Comparison of ENCODE assay signal across 16 mouse cellular contexts in the genomic region with DNA sequence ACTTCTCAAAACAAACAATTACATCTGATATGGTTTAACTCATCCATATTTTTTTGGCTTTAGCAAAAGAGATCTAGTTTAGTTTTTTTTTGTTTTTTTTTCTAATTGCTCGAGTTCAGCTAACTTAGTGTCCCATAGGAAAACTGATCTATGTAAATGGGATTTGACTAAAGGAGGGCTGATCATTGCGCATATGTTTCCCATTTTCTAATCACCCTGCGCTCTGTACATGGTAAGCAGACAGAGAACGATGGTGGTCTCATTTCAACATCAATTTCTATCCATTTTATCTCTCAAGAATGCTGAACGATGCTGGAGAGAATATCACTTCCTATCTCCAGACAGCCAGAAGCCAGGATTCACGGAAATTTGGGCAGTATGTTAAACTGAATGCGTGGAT.
"Had no signal": no experiment of that assay in that cellular context is flagged by ENCODE, and none has a peak within 500 bp of the region (broad histone marks: within the 10 kb centered on the region; RNA-seq: fewer than 3 reads in every experiment).

No protein-coding gene starts in this region.

- DNase-seq: retina, postnatal 1 day; right cerebral cortex, adult 18-20 months; right cerebral cortex, postnatal 14 days; right cerebral cortex, postnatal 25 days; right cerebral cortex, postnatal 4 days; spleen, adult 18-20 months; thymus, adult 18-20 months; thymus, adult 2 months; thymus, postnatal 14 days; thymus, postnatal 25 days; thymus, postnatal 36 days; thymus, postnatal 4 days had no signal

- H3K4me1 ChIP-seq: neural tube, embryonic 13.5 days; neural tube, embryonic 15.5 days; stomach, embryonic 15.5 days had no signal

- H3K9ac ChIP-seq: neural tube, embryonic 13.5 days; neural tube, embryonic 15.5 days; stomach, embryonic 15.5 days had no signal

- H3K27me3 ChIP-seq: neural tube, embryonic 13.5 days; neural tube, embryonic 15.5 days; stomach, embryonic 15.5 days had no signal

- H3K4me2 ChIP-seq: neural tube, embryonic 13.5 days; neural tube, embryonic 15.5 days; stomach, embryonic 15.5 days had no signal

- H3K9me3 ChIP-seq: neural tube, embryonic 13.5 days; neural tube, embryonic 15.5 days; stomach, embryonic 15.5 days had no signal

- H3K4me3 ChIP-seq: neural tube, embryonic 13.5 days; neural tube, embryonic 15.5 days; stomach, embryonic 15.5 days had no signal

- H3K36me3 ChIP-seq: neural tube, embryonic 13.5 days; neural tube, embryonic 15.5 days; stomach, embryonic 15.5 days had no signal

- H3K27ac ChIP-seq: neural tube, embryonic 13.5 days; neural tube, embryonic 15.5 days; stomach, embryonic 15.5 days; stomach, postnatal 0 days had no signal
